Comparison of ENCODE assay signal across 3 mouse cellular contexts in the genomic region with DNA sequence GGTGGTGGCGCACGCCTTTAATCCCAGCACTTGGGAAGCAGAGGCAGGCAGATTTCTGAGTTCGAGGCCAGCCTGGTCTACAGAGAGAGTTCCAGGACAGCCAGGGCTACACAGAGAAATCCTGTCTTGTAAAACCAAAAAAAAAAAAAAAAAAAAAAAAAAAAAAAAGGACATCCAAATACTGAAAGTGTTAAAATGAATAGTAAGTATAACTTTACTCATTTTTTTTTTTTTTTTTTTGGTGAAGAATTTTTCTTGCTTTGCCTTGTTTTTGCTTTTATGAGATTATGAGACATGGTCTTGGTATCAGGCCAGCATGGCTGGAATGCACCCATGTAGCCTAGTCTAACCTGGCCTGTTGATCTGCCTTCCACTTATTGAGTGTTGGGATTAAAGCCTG. TPM values are rescaled to one million over a fixed set of nuclear protein-coding genes. Genes with fewer than 3 reads are reported as not detected.
"Had no signal": no experiment of that assay in that cellular context is flagged by ENCODE, and none has a peak within 500 bp of the region (broad histone marks: within the 10 kb centered on the region; RNA-seq: fewer than 3 reads in every experiment).

No protein-coding gene starts in this region.

RNA-seq across cellular contexts. Expression of a gene that starts 58.4 kb away (rescaled TPM):
- total RNA-seq: neutrophil, adult 5-6 weeks had no signal
- polyA plus RNA-seq: small intestine, adult 2 months; spleen, adult 2 months had no signal
